Mouse (Mus musculus): ENCODE measurements at regions not wholly inside any gene's neighbourhood (a gene's known extent, or its start where the extent isn't known, plus 50 kb on each side); places are given as distances from the start of the nearest gene placed in this dataset.

GRCm38 (mm10) chr16:78229013-78229412, 72.3 kb upstream of the Cxadr start:
- TF ChIP-seq SIN3A (IDR thresholded peaks at IDR 0.05; ENCODE audit: low read length) (no peak), MAX (IDR thresholded peaks at IDR 0.05; ENCODE audit: low read length) (no peak), KAT2A (conservative IDR thresholded peaks at IDR 0.05; ENCODE audit: low read depth, low read length) (no peak), E2F4 (IDR thresholded peaks at IDR 0.05; ENCODE audit: borderline replicate concordance, low read depth, low read length) (no peak), MXI1 (IDR thresholded peaks at IDR 0.05; ENCODE audit: low read depth, low read length) (no peak), CHD2 (IDR thresholded peaks at IDR 0.05; ENCODE audit: low read length) (no peak), HCFC1 (IDR thresholded peaks at IDR 0.05; ENCODE audit: low read depth, low read length) (no peak), EP300 (IDR thresholded peaks at IDR 0.05; ENCODE audit: low read depth in 1 of 2, low read length in 2 of 2) (no peak), MAFK (IDR thresholded peaks at IDR 0.05; ENCODE audit: borderline replicate concordance, low read depth, low read length) (no peak), POLR2AphosphoS5 (IDR thresholded peaks at IDR 0.05; ENCODE audit: borderline replicate concordance, low read depth, low read length) (no peak)
